Mouse (Mus musculus) neutrophil, adult 5-6 weeks (primary cell): ENCODE measurements around the gene Kcnd3. TPM values are rescaled to one million over a fixed set of nuclear protein-coding genes. Genes with fewer than 3 reads are reported as not detected.

Source experiments
- ATAC-seq: fragments of 151-379, 151-347 bp; 2 replicates; pipeline ENCODE4 v1.8.0; 2017; ENCODE audit warnings: mild to moderate bottlenecking, moderate TSS enrichment; ENCODE audit not compliant: insufficient number of reproducible peaks, poor library complexity, low FRiP score, severe bottlenecking; ENCODE audit errors: extremely low read depth
- total RNA-seq: library from RNA; stranded (forward); fragments of 200-1000 nt; gene quantifications from 2 replicates; pipeline ENCODE4 v1.2.3, GENCODE M21; 2017

Gene Kcnd3
- total RNA-seq, 1 experiment from 2014 or later = not detected

- no peak for ATAC-seq
These were observed 555 bp downstream of the Kcnd3 start for GRCm38 (mm10) chr3:105452556-105453213.

- ATAC-seq = no peak
These were observed 1.3 kb downstream of the Kcnd3 start for GRCm38 (mm10) chr3:105453214-105453950.

- no peak for ATAC-seq
These were observed 5.5 kb downstream of the Kcnd3 start for GRCm38 (mm10) chr3:105457657-105458056.

- ATAC-seq = no peak
These were observed 14.4 kb downstream of the Kcnd3 start for GRCm38 (mm10) chr3:105466538-105466937.

- ATAC-seq = no peak
These were observed 20.4 kb downstream of the Kcnd3 start for GRCm38 (mm10) chr3:105472564-105472963.

- no peak for ATAC-seq
These were observed 24.3 kb downstream of the Kcnd3 start for GRCm38 (mm10) chr3:105476408-105476807.

GRCm38 (mm10) chr3:105478876-105479275, 26.7 kb downstream of the Kcnd3 start:
- no peak for ATAC-seq

- no peak for ATAC-seq
These were observed 29.3 kb downstream of the Kcnd3 start for GRCm38 (mm10) chr3:105481419-105481818.

GRCm38 (mm10) chr3:105483651-105484052, 31.5 kb downstream of the Kcnd3 start:
- no peak for ATAC-seq

GRCm38 (mm10) chr3:105487171-105487570, 35.0 kb downstream of the Kcnd3 start:
- no peak for ATAC-seq

GRCm38 (mm10) chr3:105489607-105490006, 37.5 kb downstream of the Kcnd3 start:
- ATAC-seq = no peak

GRCm38 (mm10) chr3:105494886-105495285, 42.8 kb downstream of the Kcnd3 start:
- ATAC-seq = no peak

GRCm38 (mm10) chr3:105496216-105496615, 44.1 kb downstream of the Kcnd3 start:
- ATAC-seq = no peak

GRCm38 (mm10) chr3:105496935-105497334, 44.8 kb downstream of the Kcnd3 start:
- no peak for ATAC-seq

- ATAC-seq = no peak
These were observed 48.9 kb downstream of the Kcnd3 start for GRCm38 (mm10) chr3:105501071-105501470.

GRCm38 (mm10) chr3:105504272-105504671, 52.1 kb downstream of the Kcnd3 start:
- ATAC-seq = no peak

- ATAC-seq = no peak
These were observed 53.2 kb downstream of the Kcnd3 start for GRCm38 (mm10) chr3:105505161-105505872.

- no peak for ATAC-seq
These were observed 53.7 kb downstream of the Kcnd3 start for GRCm38 (mm10) chr3:105505873-105506170.

- ATAC-seq = no peak
These were observed 54.5 kb downstream of the Kcnd3 start for GRCm38 (mm10) chr3:105506592-105506991.

GRCm38 (mm10) chr3:105509321-105509720, 57.2 kb downstream of the Kcnd3 start:
- no peak for ATAC-seq
